8 mouse cellular contexts compared by ENCODE assay signal in the genomic region with DNA sequence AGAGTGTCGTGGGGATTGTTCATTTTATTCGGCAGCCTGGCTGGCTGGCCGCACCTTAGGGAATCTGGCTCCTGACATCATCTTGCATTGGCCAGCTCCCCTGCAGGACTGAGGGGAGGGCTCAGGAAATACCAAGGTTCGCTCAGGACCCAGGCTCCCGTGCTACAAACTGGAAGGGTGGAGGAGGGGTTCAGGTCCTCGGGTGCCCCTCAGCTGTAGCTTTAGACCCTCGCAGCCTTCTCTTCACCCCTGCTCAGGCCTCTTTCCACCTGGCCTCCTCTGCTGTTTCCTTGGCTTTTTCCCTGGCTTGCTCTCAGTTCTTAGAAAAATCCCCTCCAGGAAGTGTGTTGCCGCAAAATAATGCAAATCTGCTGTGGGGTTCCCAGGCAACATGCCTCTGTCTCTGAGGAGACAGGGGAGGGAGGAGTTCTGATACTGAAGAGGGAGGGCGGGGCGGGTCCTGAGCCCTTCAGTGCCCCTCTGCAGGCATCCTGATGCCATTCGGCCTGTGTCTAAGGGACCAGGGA. TPM values are rescaled to one million over a fixed set of nuclear protein-coding genes. Genes with fewer than 3 reads are reported as not detected.
A peak's percentile ranks its signal among the peaks of the same experiment; 100 is the strongest.
DNase-seq lines count a peak whose midpoint lies in the region; ATAC-seq and TF ChIP-seq lines count a peak whose summit lies in the region.

No protein-coding gene starts in this region.

- H3K36me3 ChIP-seq in heart, embryonic 16.5 days (ENCODE audit: control insufficient read depth, insufficient read depth): no peaks in the 10 kb centered on the region
- no peaks in the 10 kb centered on the region for H3K36me3 ChIP-seq in midbrain, embryonic 13.5 days

- 25% methylated on average over 11 of the region's 11 CpGs for WGBS in heart, embryonic 16.5 days
- WGBS in midbrain, embryonic 13.5 days: 2% methylated on average over 11 of the region's 11 CpGs

- H3K9ac ChIP-seq in heart, embryonic 16.5 days (ENCODE audit: low read length): peak overlapping the region; percentile 49
- peak overlapping the region; percentile 47 for H3K9ac ChIP-seq in midbrain, embryonic 13.5 days (replicated peaks)

- no peaks in the 10 kb centered on the region for H3K9me3 ChIP-seq in heart, embryonic 16.5 days (replicated peaks; ENCODE audit: control insufficient read depth, low read length)
- H3K9me3 ChIP-seq in midbrain, embryonic 13.5 days: no peaks in the 10 kb centered on the region

- no peak for ATAC-seq in heart, embryonic 16.5 days (replicated peaks; ENCODE audit: extremely low read depth, insufficient read depth, low FRiP score)
- ATAC-seq in midbrain, embryonic 13.5 days: peak; percentile 84

- H3K27ac ChIP-seq in gastrocnemius, adult 2 months: peak overlapping the region; percentile 41; the same call in 1 of the 2 replicates
- H3K27ac ChIP-seq in heart, embryonic 16.5 days (ENCODE audit: low read length): peak overlapping the region; percentile 15; the same call in 1 of the 2 replicates
- peak overlapping the region; percentile 63 for H3K27ac ChIP-seq in midbrain, embryonic 13.5 days

- peaks cover 28% of the 10 kb centered on the region for H3K4me1 ChIP-seq in heart, embryonic 16.5 days (ENCODE audit: control insufficient read depth, insufficient read depth, low read length)
- peaks cover 17% of the 10 kb centered on the region for H3K4me1 ChIP-seq in midbrain, embryonic 13.5 days (replicated peaks)

- TF ChIP-seq CTCF in gastrocnemius, adult 2 months (IDR thresholded peaks at IDR 0.05): no peak

- intact Hi-C loops in gastrocnemius, adult 2 months (cut with DNase I): no loop called here

- no peaks in the 10 kb centered on the region for H3K27me3 ChIP-seq in heart, embryonic 16.5 days (ENCODE audit: control insufficient read depth, insufficient read depth, low read length)
- H3K27me3 ChIP-seq in midbrain, embryonic 13.5 days: no peaks in the 10 kb centered on the region

- DNase-seq in gastrocnemius, adult 2 months: no peak
- no peak for DNase-seq in gastrocnemius, postnatal 4 days (ENCODE audit: low spot score in 2 of 2)
- peak; percentile 7 for DNase-seq in Muller cell, postnatal 12 days (ENCODE audit: inconsistent ontology term)
- no peak for DNase-seq in spleen, postnatal 4 days (ENCODE audit: low spot score in 2 of 2)
- DNase-seq in urinary bladder, postnatal 10 days (ENCODE audit: low spot score): no peak
- DNase-seq in cerebellum, adult 11 months: no peak

- H3K4me3 ChIP-seq in gastrocnemius, adult 2 months: no peak overlapping the region
- H3K4me3 ChIP-seq in heart, embryonic 16.5 days (ENCODE audit: low read length): no peak overlapping the region
- 0 out of 2 replicates have a peak overlapping the region, but pooled peaks have one; percentile 8 for H3K4me3 ChIP-seq in midbrain, embryonic 13.5 days (replicated peaks)

- H3K4me2 ChIP-seq in heart, embryonic 16.5 days (ENCODE audit: low read depth, low read length): peak overlapping the region; percentile 25; the same call in 1 of the 2 replicates
- H3K4me2 ChIP-seq in midbrain, embryonic 13.5 days (replicated peaks): peak overlapping the region; percentile 48

RNA-seq across cellular contexts. Expression of gene Nfkbia, which starts 53.8 kb away (rescaled TPM):
- 10 to 100 TPM; 26.3 to 66.2 TPM for total RNA-seq in gastrocnemius, adult 2 months (2021)
- 10 to 100 TPM; 37.1 to 46.5 TPM for total RNA-seq in gastrocnemius, postnatal 4 days (2021)
- polyA plus RNA-seq in heart, embryonic 16.5 days (2015; fragmentation: Nextera tagmentation; extraction: Ambion mirVana): 80.8 and 85.9 TPM in 2 replicates
- polyA plus RNA-seq in midbrain, embryonic 13.5 days (2015; fragmentation: Nextera tagmentation; extraction: Ambion mirVana): 48.8 and 52.9 TPM in 2 replicates

RNA-seq across cellular contexts. Expression of gene Psma6, which starts 54.7 kb away (rescaled TPM):
- total RNA-seq in gastrocnemius, adult 2 months (2021): 100 to 1,000 TPM; 165 to 168 TPM
- total RNA-seq in gastrocnemius, postnatal 4 days (2021): 100 to 1,000 TPM; 240 to 247 TPM
- polyA plus RNA-seq in heart, embryonic 16.5 days (2015; fragmentation: Nextera tagmentation; extraction: Ambion mirVana): 322 and 352 TPM in 2 replicates
- polyA plus RNA-seq in midbrain, embryonic 13.5 days (2015; fragmentation: Nextera tagmentation; extraction: Ambion mirVana): 464 and 465 TPM in 2 replicates
